Mouse (Mus musculus) forebrain, embryonic 15.5 days (tissue): ENCODE data around the gene Slc25a34. TPM values are rescaled to one million over a fixed set of nuclear protein-coding genes. Genes with fewer than 3 reads are reported as not detected.

Experiments
- ATAC-seq: fragments of 200-750 bp; cut with Nextera tagmentation; replicated peaks from 2 replicates; pipeline ENCODE4 v1.8.0; 2017; ENCODE audit warnings: mild to moderate bottlenecking, moderate TSS enrichment, moderate library complexity
- H3K27ac ChIP-seq: fragments of 300-500 bp; sonication (generic); replicated peaks from 2 replicates; pipeline ENCODE4 v1.5.1; 2015; ENCODE audit warnings: mild to moderate bottlenecking, inconsistent platforms
- H3K27me3 ChIP-seq: fragments of 300-500 bp; sonication (generic); 2 replicates; pipeline ENCODE4 v1.6.1; 2015; ENCODE audit warnings: inconsistent platforms
- H3K36me3 ChIP-seq: fragments of 300-500 bp; sonication (generic); 2 replicates; pipeline ENCODE4 v1.6.1; 2015; ENCODE audit warnings: mild to moderate bottlenecking, inconsistent platforms
- H3K4me1 ChIP-seq: fragments of 300-500 bp; sonication (generic); 2 replicates; pipeline ENCODE4 v1.6.1; 2015; ENCODE audit warnings: inconsistent platforms
- H3K4me2 ChIP-seq: fragments of 300-500 bp; sonication (generic); replicated peaks from 2 replicates; pipeline ENCODE4 v1.6.1; 2015; ENCODE audit warnings: mild to moderate bottlenecking, inconsistent platforms
- H3K4me3 ChIP-seq: fragments of 300-500 bp; sonication (generic); 2 replicates; pipeline ENCODE4 v1.5.1; 2015; ENCODE audit warnings: mild to moderate bottlenecking, inconsistent platforms
- H3K9ac ChIP-seq: fragments of 300-500 bp; sonication (generic); replicated peaks from 2 replicates; pipeline ENCODE4 v1.6.1; 2015; ENCODE audit warnings: mild to moderate bottlenecking, inconsistent platforms
- H3K9me3 ChIP-seq: fragments of 300-500 bp; sonication (generic); 2 replicates; pipeline ENCODE4 v1.6.1; 2016; ENCODE audit warnings: inconsistent platforms
- WGBS: fragments of 180-500 bp; shearing (Covaris S2); methylation state at CpG from one replicate; pipeline ENCODE4 v1.1.7; 2015; ENCODE audit warnings: mixed read lengths; 5-methylcytosine and 5-hydroxymethylcytosine counted together
- polyA plus RNA-seq: library from polyadenylated mRNA; unstranded; fragments of >200 nt; fragmentation: Nextera tagmentation; extraction: Ambion mirVana; gene quantifications from 2 replicates; pipeline ENCODE4 v1.2.1, GENCODE M21; 2015

Gene Slc25a34
- polyA plus RNA-seq, 1 experiment from 2014 or later: 0.14 TPM

- Histone ChIP-seq H3K36me3 (peaks cover 22% of the 10 kb centered on the region), H3K4me2 (no peak overlapping the region), H3K4me1 (peaks cover 3% of the 10 kb centered on the region), H3K9ac (no peak overlapping the region), H3K27me3 (peaks cover 3% of the 10 kb centered on the region; the same call in 1 of the 2 replicates), H3K9me3 (no peaks in the 10 kb centered on the region), H3K27ac (no peak overlapping the region), H3K4me3 (no peak overlapping the region)
- ATAC-seq: no peak
- WGBS: 87% methylated on average over 11 of the region's 11 CpGs
Observed at GRCm38 (mm10) chr4:141623037-141623436, 584 bp downstream of the Slc25a34 start.

GRCm38 (mm10) chr4:141622580-141622979, 1.0 kb downstream of the Slc25a34 start:
- Histone ChIP-seq H3K9me3 (no peaks in the 10 kb centered on the region), H3K4me1 (peaks cover 8% of the 10 kb centered on the region), H3K4me3 (no peak overlapping the region), H3K27me3 (peaks cover 7% of the 10 kb centered on the region; the same call in 1 of the 2 replicates), H3K4me2 (no peak overlapping the region), H3K9ac (no peak overlapping the region), H3K27ac (no peak overlapping the region), H3K36me3 (peaks cover 17% of the 10 kb centered on the region)
- ATAC-seq: no peak
- WGBS: 93% methylated on average over 5 of the region's 5 CpGs

GRCm38 (mm10) chr4:141622091-141622490, 1.5 kb downstream of the Slc25a34 start:
- H3K4me2 ChIP-seq: no peak overlapping the region
- WGBS: 82% methylated on average over 8 of the region's 8 CpGs
- H3K9ac ChIP-seq: no peak overlapping the region
- H3K36me3 ChIP-seq: peaks cover 13% of the 10 kb centered on the region
- no peak for ATAC-seq
- H3K4me3 ChIP-seq: no peak overlapping the region
- H3K4me1 ChIP-seq: peaks cover 11% of the 10 kb centered on the region
- peaks cover 7% of the 10 kb centered on the region; the same call in 1 of the 2 replicates for H3K27me3 ChIP-seq
- H3K9me3 ChIP-seq: no peaks in the 10 kb centered on the region
- H3K27ac ChIP-seq: no peak overlapping the region

GRCm38 (mm10) chr4:141621297-141621696, 2.3 kb downstream of the Slc25a34 start:
- Histone ChIP-seq H3K27me3 (peaks cover 7% of the 10 kb centered on the region; the same call in 1 of the 2 replicates), H3K9me3 (no peaks in the 10 kb centered on the region), H3K4me3 (no peak overlapping the region), H3K9ac (no peak overlapping the region), H3K36me3 (peaks cover 7% of the 10 kb centered on the region), H3K4me1 (peaks cover 11% of the 10 kb centered on the region), H3K27ac (no peak overlapping the region), H3K4me2 (no peak overlapping the region)
- no peak for ATAC-seq
- WGBS: 77% methylated on average over 8 of the region's 8 CpGs

GRCm38 (mm10) chr4:141619299-141619883, 4.2 kb downstream of the Slc25a34 start:
- 87% methylated on average over 9 of the region's 9 CpGs for WGBS
- H3K9ac ChIP-seq: no peak overlapping the region
- H3K36me3 ChIP-seq: no peaks in the 10 kb centered on the region
- H3K4me1 ChIP-seq: peaks cover 11% of the 10 kb centered on the region
- H3K4me3 ChIP-seq: no peak overlapping the region
- no peaks in the 10 kb centered on the region for H3K9me3 ChIP-seq
- H3K27ac ChIP-seq: no peak overlapping the region
- no peak for ATAC-seq
- no peak overlapping the region for H3K4me2 ChIP-seq
- peaks cover 7% of the 10 kb centered on the region; the same call in 1 of the 2 replicates for H3K27me3 ChIP-seq

GRCm38 (mm10) chr4:141618565-141619243, 4.9 kb downstream of the Slc25a34 start, which contains the start of gene Tmem82:
Gene Tmem82 (minus strand): TSS chr4:141618633.
- H3K9me3 ChIP-seq: no peaks in the 10 kb centered on the region
- H3K4me2 ChIP-seq: peak within 1 kb of the TSS; percentile 36
- H3K9ac ChIP-seq: 0 out of 2 replicates have a peak within 1 kb of the TSS, but pooled peaks have one; percentile 10
- peaks cover 11% of the 10 kb centered on the region for H3K4me1 ChIP-seq
- ATAC-seq: no peak; the same call in 1 of the 2 replicates
- H3K27ac ChIP-seq: no peak within 1 kb of the TSS
- peak within 1 kb of the TSS; percentile 15 for H3K4me3 ChIP-seq
- H3K27me3 ChIP-seq: peaks cover 7% of the 10 kb centered on the region; the same call in 1 of the 2 replicates
- H3K36me3 ChIP-seq: no peaks in the 10 kb centered on the region
- WGBS: 28% methylated on average over 20 of the region's 20 CpGs

GRCm38 (mm10) chr4:141617863-141618564, 5.6 kb downstream of the Slc25a34 start:
- WGBS: 15% methylated on average over 22 of the region's 22 CpGs
- Histone ChIP-seq H3K9ac (0 out of 2 replicates have a peak overlapping the region, but pooled peaks have one; percentile 10), H3K27ac (no peak overlapping the region), H3K4me3 (peak overlapping the region; percentile 15), H3K9me3 (no peaks in the 10 kb centered on the region), H3K4me2 (peak overlapping the region; percentile 36), H3K27me3 (peaks cover 7% of the 10 kb centered on the region; the same call in 1 of the 2 replicates), H3K4me1 (peaks cover 11% of the 10 kb centered on the region), H3K36me3 (no peaks in the 10 kb centered on the region)
- ATAC-seq: peak; percentile 14; the same call in 1 of the 2 replicates

GRCm38 (mm10) chr4:141617299-141617698, 6.3 kb downstream of the Slc25a34 start:
- 0 out of 2 replicates have a peak overlapping the region, but pooled peaks have one; percentile 10 for H3K9ac ChIP-seq
- peak overlapping the region; percentile 15 for H3K4me3 ChIP-seq
- peaks cover 7% of the 10 kb centered on the region; the same call in 1 of the 2 replicates for H3K27me3 ChIP-seq
- H3K4me2 ChIP-seq: peak overlapping the region; percentile 36
- no peak overlapping the region for H3K27ac ChIP-seq
- H3K9me3 ChIP-seq: no peaks in the 10 kb centered on the region
- peaks cover 11% of the 10 kb centered on the region for H3K4me1 ChIP-seq
- no peaks in the 10 kb centered on the region for H3K36me3 ChIP-seq
- WGBS: 8% methylated on average over 20 of the region's 20 CpGs
- peak; percentile 17; the same call in 1 of the 2 replicates for ATAC-seq

- Histone ChIP-seq H3K36me3 (no peaks in the 10 kb centered on the region), H3K4me1 (peaks cover 11% of the 10 kb centered on the region), H3K9ac (no peak overlapping the region), H3K4me3 (no peak overlapping the region), H3K27me3 (peaks cover 7% of the 10 kb centered on the region; the same call in 1 of the 2 replicates), H3K9me3 (no peaks in the 10 kb centered on the region), H3K4me2 (no peak overlapping the region), H3K27ac (no peak overlapping the region)
- ATAC-seq: no peak
- WGBS: 78% methylated on average over 6 of the region's 6 CpGs
Observed at GRCm38 (mm10) chr4:141616811-141617210, 6.8 kb downstream of the Slc25a34 start.

- peaks cover 11% of the 10 kb centered on the region for H3K4me1 ChIP-seq
- no peak for ATAC-seq
- H3K4me2 ChIP-seq: no peak overlapping the region
- H3K27ac ChIP-seq: no peak overlapping the region
- 82% methylated on average over 14 of the region's 14 CpGs for WGBS
- H3K36me3 ChIP-seq: no peaks in the 10 kb centered on the region
- H3K9ac ChIP-seq: no peak overlapping the region
- peaks cover 7% of the 10 kb centered on the region; the same call in 1 of the 2 replicates for H3K27me3 ChIP-seq
- no peaks in the 10 kb centered on the region for H3K9me3 ChIP-seq
- H3K4me3 ChIP-seq: no peak overlapping the region
Observed at GRCm38 (mm10) chr4:141614946-141615345, 8.7 kb downstream of the Slc25a34 start.

GRCm38 (mm10) chr4:141609538-141609937, 14.1 kb downstream of the Slc25a34 start:
- Histone ChIP-seq H3K9ac (no peak overlapping the region), H3K27me3 (no peaks in the 10 kb centered on the region), H3K4me3 (no peak overlapping the region), H3K4me2 (no peak overlapping the region), H3K27ac (no peak overlapping the region), H3K36me3 (no peaks in the 10 kb centered on the region), H3K9me3 (no peaks in the 10 kb centered on the region), H3K4me1 (no peaks in the 10 kb centered on the region)
- no peak for ATAC-seq
- 73% methylated on average over 6 of the region's 6 CpGs for WGBS

GRCm38 (mm10) chr4:141605861-141606260, 17.8 kb downstream of the Slc25a34 start, which contains the start of gene Fblim1:
Gene Fblim1 (minus strand): TSS chr4:141606096.
- Histone ChIP-seq H3K4me1 (no peaks in the 10 kb centered on the region), H3K36me3 (no peaks in the 10 kb centered on the region), H3K4me2 (no peak within 1 kb of the TSS), H3K9ac (no peak within 1 kb of the TSS), H3K27ac (no peak within 1 kb of the TSS), H3K4me3 (no peak within 1 kb of the TSS), H3K27me3 (no peaks in the 10 kb centered on the region), H3K9me3 (no peaks in the 10 kb centered on the region)
- 85% methylated on average over 11 of the region's 11 CpGs for WGBS
- ATAC-seq: no peak
